Comparison of ENCODE assay signal across 8 mouse cellular contexts in the genomic region with DNA sequence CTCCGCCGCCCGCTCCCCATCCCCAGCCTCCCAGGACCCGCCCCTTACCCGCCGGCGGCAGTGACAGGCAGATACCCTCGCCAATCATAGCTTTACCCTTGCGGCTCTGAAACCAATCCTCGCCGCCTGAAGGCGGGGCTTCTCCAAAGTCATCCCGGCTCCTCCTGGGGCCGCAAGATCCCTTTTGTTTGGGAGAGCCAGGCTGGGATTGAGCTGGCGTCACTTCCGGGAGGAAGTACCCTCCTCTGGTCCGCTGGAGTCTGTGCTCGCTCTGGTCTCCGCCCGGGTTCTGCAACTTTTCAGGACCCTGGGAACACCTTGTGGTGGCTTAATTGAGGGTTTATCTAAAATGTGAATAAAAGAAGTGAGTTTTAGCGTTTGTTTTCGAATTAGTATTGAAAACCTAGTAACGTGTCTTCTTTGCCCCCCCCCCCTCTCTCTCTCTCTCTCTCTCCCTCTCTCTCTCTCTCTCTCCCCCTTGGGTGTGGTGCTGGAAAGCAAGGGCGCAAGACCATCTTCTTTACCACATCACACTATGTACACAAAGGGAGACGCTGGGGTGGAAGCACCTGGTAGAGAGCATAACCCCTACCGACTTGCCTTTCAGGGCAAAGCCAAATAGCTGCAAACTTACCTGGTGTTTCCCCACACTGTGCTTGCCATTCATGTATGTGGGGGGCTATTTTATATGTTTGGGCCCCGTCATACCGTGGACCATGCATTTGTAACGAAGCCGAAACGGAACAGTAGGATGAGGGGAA. TPM values are rescaled to one million over a fixed set of nuclear protein-coding genes. Genes with fewer than 3 reads are reported as not detected.
DNase-seq lines count a peak whose midpoint lies in the region; ATAC-seq and TF ChIP-seq lines count a peak whose summit lies in the region.

TSS of gene Cttnbp2nl (minus strand) at position 210 of the 761 bp plus-strand sequence.

- H3K4me2 ChIP-seq in embryonic facial prominence, embryonic 12.5 days (replicated peaks): peak within 1 kb of the TSS; percentile 72
- peak within 1 kb of the TSS; percentile 88 for H3K4me2 ChIP-seq in limb, embryonic 14.5 days (replicated peaks; ENCODE audit: low read depth, low read length, severe bottlenecking)
- H3K4me2 ChIP-seq in midbrain, postnatal 0 days (ENCODE audit: low read depth, low read length, poor library complexity, severe bottlenecking): peak within 1 kb of the TSS; percentile 80

- peak within 1 kb of the TSS; percentile 85 for H3K9ac ChIP-seq in embryonic facial prominence, embryonic 12.5 days
- peak within 1 kb of the TSS; percentile 78 for H3K9ac ChIP-seq in limb, embryonic 14.5 days (ENCODE audit: low read depth, low read length, severe bottlenecking)
- H3K9ac ChIP-seq in midbrain, postnatal 0 days (replicated peaks; ENCODE audit: low read length, poor library complexity, severe bottlenecking): peak within 1 kb of the TSS; percentile 94

- 2% methylated on average over 31 of the region's 31 CpGs for WGBS in embryonic facial prominence, embryonic 12.5 days
- 3% methylated on average over 31 of the region's 31 CpGs for WGBS in limb, embryonic 14.5 days
- WGBS in midbrain, postnatal 0 days: 3% methylated on average over 31 of the region's 31 CpGs

- H3K27ac ChIP-seq in embryonic facial prominence, embryonic 12.5 days: peak within 1 kb of the TSS; percentile 87
- peak within 1 kb of the TSS; percentile 70 for H3K27ac ChIP-seq in limb, embryonic 14.5 days (replicated peaks; ENCODE audit: low read depth, low read length)
- H3K27ac ChIP-seq in midbrain, postnatal 0 days (ENCODE audit: low read depth, low read length): peak within 1 kb of the TSS; percentile 91

- TF ChIP-seq CTCF in midbrain, postnatal 0 days (IDR thresholded peaks at IDR 0.05): peak; percentile 28

- H3K36me3 ChIP-seq in erythroblast, embryonic 14.5 days (ENCODE audit: control insufficient read depth): no peaks in the 10 kb centered on the region
- no peaks in the 10 kb centered on the region for H3K36me3 ChIP-seq in embryonic facial prominence, embryonic 12.5 days
- no peaks in the 10 kb centered on the region for H3K36me3 ChIP-seq in limb, embryonic 14.5 days (ENCODE audit: control insufficient read depth, insufficient read depth, low read length)
- no peaks in the 10 kb centered on the region for H3K36me3 ChIP-seq in midbrain, postnatal 0 days (ENCODE audit: insufficient read depth, low read length)

- H3K4me1 ChIP-seq in erythroblast, embryonic 14.5 days (ENCODE audit: control insufficient read depth): peaks cover 8% of the 10 kb centered on the region
- peaks cover 21% of the 10 kb centered on the region; the same call in 1 of the 2 replicates for H3K4me1 ChIP-seq in embryonic facial prominence, embryonic 12.5 days
- H3K4me1 ChIP-seq in limb, embryonic 14.5 days (ENCODE audit: control insufficient read depth, insufficient read depth, low read length): peaks cover 24% of the 10 kb centered on the region
- peaks cover 13% of the 10 kb centered on the region for H3K4me1 ChIP-seq in midbrain, postnatal 0 days (ENCODE audit: insufficient read depth, low read length)

- DNase-seq in heart, adult 8-10 months (ENCODE audit: low spot score): peak; percentile 99
- DNase-seq in kidney, adult 9 months: peak; percentile 99
- peak; percentile 98 for DNase-seq in limb, embryonic 14.5 days (ENCODE audit: low spot score)
- peak; percentile 99 for DNase-seq in midbrain, postnatal 0 days (ENCODE audit: low spot score)
- peak; percentile 75 to 77 for DNase-seq in spleen, postnatal 36 days (ENCODE audit: low spot score in 2 of 2)

- peak; percentile 58; the same call in 1 of the 2 replicates for TF ChIP-seq POLR2A in limb, embryonic 14.5 days (IDR thresholded peaks at IDR 0.05; ENCODE audit: borderline replicate concordance, extremely low read depth, insufficient read depth, insufficient read length)

- peaks cover 51% of the 10 kb centered on the region for H3K27me3 ChIP-seq in erythroblast, embryonic 14.5 days (ENCODE audit: control insufficient read depth)
- no peaks in the 10 kb centered on the region for H3K27me3 ChIP-seq in embryonic facial prominence, embryonic 12.5 days
- H3K27me3 ChIP-seq in limb, embryonic 14.5 days (ENCODE audit: control insufficient read depth, insufficient read depth, low read length): no peaks in the 10 kb centered on the region
- no peaks in the 10 kb centered on the region for H3K27me3 ChIP-seq in midbrain, postnatal 0 days (ENCODE audit: insufficient read depth, low read length)

- H3K9me3 ChIP-seq in erythroblast, embryonic 14.5 days (ENCODE audit: control insufficient read depth, low read length): no peaks in the 10 kb centered on the region
- no peaks in the 10 kb centered on the region for H3K9me3 ChIP-seq in embryonic facial prominence, embryonic 12.5 days
- H3K9me3 ChIP-seq in limb, embryonic 14.5 days (ENCODE audit: control insufficient read depth, low read length): no peaks in the 10 kb centered on the region
- no peaks in the 10 kb centered on the region for H3K9me3 ChIP-seq in midbrain, postnatal 0 days (ENCODE audit: low read length)

- peak within 1 kb of the TSS; percentile 60 for H3K4me3 ChIP-seq in erythroblast, embryonic 14.5 days (replicated peaks)
- H3K4me3 ChIP-seq in embryonic facial prominence, embryonic 12.5 days: peak within 1 kb of the TSS; percentile 87
- H3K4me3 ChIP-seq in limb, embryonic 14.5 days (replicated peaks; ENCODE audit: low read length): peak within 1 kb of the TSS; percentile 98
- peak within 1 kb of the TSS; percentile 91 for H3K4me3 ChIP-seq in midbrain, postnatal 0 days (ENCODE audit: low read depth, low read length)

- no peak for ATAC-seq in erythroblast, adult 5-6 weeks (replicated peaks; ENCODE audit: low FRiP score, poor library complexity, severe bottlenecking)
- peak; percentile 97 for ATAC-seq in embryonic facial prominence, embryonic 12.5 days (ENCODE audit: insufficient number of reproducible peaks, insufficient read depth, low FRiP score, low TSS enrichment)
- ATAC-seq in limb, embryonic 14.5 days (ENCODE audit: low FRiP score, low read depth): peak; percentile 98
- peak; percentile 97 for ATAC-seq in midbrain, postnatal 0 days (ENCODE audit: low FRiP score)

RNA-seq across cellular contexts. Expression of gene Cttnbp2nl, which starts in this region (rescaled TPM):
- 0.01 TPM in 1 of 2 replicates, not detected in the other for polyA plus RNA-seq in erythroblast, embryonic 14.5 days (2012)
- total RNA-seq in erythroblast, adult 5-6 weeks (2015; ENCODE audit: low replicate concordance): not detected in 2 replicates
- under 0.01 and 0.42 TPM in 2 replicates for total RNA-seq in erythroblast, adult 5-6 weeks (2017; ENCODE audit: low replicate concordance)
- polyA plus RNA-seq in embryonic facial prominence, embryonic 12.5 days (2016; fragmentation: Nextera tagmentation; extraction: Ambion mirVana): 43.6 and 49.9 TPM in 2 replicates
- 10 to 100 TPM; 14.0 to 21.4 (median 15.6) TPM for total RNA-seq in heart, adult 8-10 months (2022)
- polyA plus RNA-seq in limb, embryonic 14.5 days (2012; rRNA removed): 11.2 and 12.0 TPM in 2 replicates
- 29.5 and 39.1 TPM in 2 replicates for polyA plus RNA-seq in limb, embryonic 14.5 days (2014; fragmentation: Nextera tagmentation; extraction: Ambion mirVana)
- 34.1 and 36.7 TPM in 2 replicates for total RNA-seq in midbrain, postnatal 0 days (2014; rRNA removed)
- polyA plus RNA-seq in midbrain, postnatal 0 days (2015; fragmentation: Nextera tagmentation; extraction: Ambion mirVana): 41.9 and 45.7 TPM in 2 replicates

Comparison
In these comparisons a context has a peak if more than half of its experiments do, and no peak if none do; other contexts are left out.
1. RNA of gene Cttnbp2nl (total RNA-seq): 34.1 to 36.7 TPM in midbrain, postnatal 0 days and 14.0 to 21.4 TPM in heart, adult 8-10 months; under 0.01 to 0.42 TPM in erythroblast, adult 5-6 weeks; every median in the first group is over 10 times any median in the second.
2. RNA of gene Cttnbp2nl (polyA plus RNA-seq): 43.6 to 49.9 TPM in embryonic facial prominence, embryonic 12.5 days, 41.9 to 45.7 TPM in midbrain, postnatal 0 days and 11.2 to 39.1 TPM in limb, embryonic 14.5 days; 0.01 TPM in erythroblast, embryonic 14.5 days; every median in the first group is over 10 times any median in the second.
3. Peak in every context shown above with its lines, with median percentiles within 50 percentile points of each other: H3K4me3 ChIP-seq, H3K27ac ChIP-seq, H3K4me2 ChIP-seq, H3K9ac ChIP-seq and DNase-seq.